Mouse (Mus musculus) forebrain, embryonic 16.5 days (tissue): ENCODE data around the gene Cwc15. TPM values are rescaled to one million over a fixed set of nuclear protein-coding genes. Genes with fewer than 3 reads are reported as not detected.
A peak's percentile ranks its signal among the peaks of the same experiment; 100 is the strongest.
"Not testable (repeated sequence)": the region's sequence is repeated elsewhere in the genome, so short reads cannot be mapped to it uniquely, and the experiment has no call there.

ENCODE experiments used
- ATAC-seq: fragments of 200-750 bp; cut with Nextera tagmentation; 2 replicates; pipeline ENCODE4 v1.8.0; 2017; ENCODE audit warnings: mild to moderate bottlenecking, moderate library complexity
- H3K27ac ChIP-seq: fragments of 300-500 bp; sonication (generic); 2 replicates; pipeline ENCODE4 v1.5.1; 2014; ENCODE audit warnings: low read length, control low read depth
- H3K27me3 ChIP-seq: fragments of 300-500 bp; sonication (generic); replicated peaks from 2 replicates; pipeline ENCODE4 v1.6.1; 2014; ENCODE audit warnings: low read length; ENCODE audit not compliant: control insufficient read depth, insufficient read depth
- H3K36me3 ChIP-seq: fragments of 300-500 bp; sonication (generic); 2 replicates; pipeline ENCODE4 v1.6.1; 2014; ENCODE audit not compliant: control insufficient read depth, insufficient read depth
- H3K4me1 ChIP-seq: fragments of 300-500 bp; sonication (generic); replicated peaks from 2 replicates; pipeline ENCODE4 v1.6.1; 2014; ENCODE audit warnings: low read length; ENCODE audit not compliant: control insufficient read depth, insufficient read depth
- H3K4me2 ChIP-seq: fragments of 300-500 bp; sonication (generic); 2 replicates; pipeline ENCODE4 v1.6.1; 2014; ENCODE audit warnings: mild to moderate bottlenecking, low read length, control low read depth
- H3K4me3 ChIP-seq: fragments of 300-500 bp; sonication (generic); replicated peaks from 2 replicates; pipeline ENCODE4 v1.5.1; 2014; ENCODE audit warnings: mild to moderate bottlenecking, low read length, control low read depth
- H3K9ac ChIP-seq: fragments of 300-500 bp; sonication (generic); replicated peaks from 2 replicates; pipeline ENCODE4 v1.6.1; 2014; ENCODE audit warnings: low read depth, low read length, control low read depth
- H3K9me3 ChIP-seq: fragments of 300-500 bp; sonication (generic); 2 replicates; pipeline ENCODE4 v1.6.1; 2016; ENCODE audit warnings: low read length; ENCODE audit not compliant: control insufficient read depth
- WGBS: fragments of 180-500 bp; shearing (Covaris S2); extraction: QIAGEN DNeasy Blood & Tissue Kit; methylation state at CpG from one replicate; pipeline ENCODE4 v1.1.7; 2014; 5-methylcytosine and 5-hydroxymethylcytosine counted together
- polyA plus RNA-seq: library from polyadenylated mRNA; unstranded; fragments of >200 nt; fragmentation: Nextera tagmentation; extraction: Ambion mirVana; gene quantifications from 2 replicates; pipeline ENCODE4 v1.2.1, GENCODE M21; 2015

Gene Cwc15
- polyA plus RNA-seq = 159 TPM in 2 replicates

GRCm38 (mm10) chr9:14500023-14500915, at the start of gene Cwc15, which contains the start of gene Kdm4d:
Gene Cwc15 (plus strand): TSS chr9:14500617.
Gene Kdm4d (minus strand): TSS chr9:14500482.
- Histone ChIP-seq H3K27me3 (no peaks in the 10 kb centered on the region), H3K4me3 (peak within 1 kb of the TSS; percentile 85), H3K36me3 (peaks cover 20% of the 10 kb centered on the region), H3K4me2 (peak within 1 kb of the TSS; percentile 91), H3K9ac (peak within 1 kb of the TSS; percentile 80), H3K9me3 (no peaks in the 10 kb centered on the region), H3K4me1 (peaks cover 13% of the 10 kb centered on the region), H3K27ac (peak within 1 kb of the TSS; percentile 69)
- peak; percentile 99 for ATAC-seq
- WGBS = under 1% methylated on average over 59 of the region's 59 CpGs

DNA sequence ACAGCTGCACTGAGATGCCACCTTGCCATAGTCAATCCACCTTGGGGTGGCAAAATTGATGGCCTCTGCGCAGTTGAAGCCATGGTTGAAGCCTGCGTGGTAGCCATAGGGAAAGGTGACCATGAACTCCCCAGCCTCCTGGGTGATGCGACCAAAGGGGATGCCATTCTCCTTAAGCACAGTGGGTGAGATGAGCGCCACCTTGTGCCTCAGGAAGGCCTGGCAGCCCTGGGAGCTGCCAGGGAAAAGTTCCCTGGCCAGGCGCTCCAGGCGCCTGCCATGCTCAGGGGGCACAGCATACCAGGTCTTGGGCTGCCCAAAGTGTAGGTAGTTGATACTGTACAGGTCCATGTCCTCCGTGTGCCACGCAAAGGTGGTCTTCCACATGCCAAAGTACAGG, 49.3 kb upstream of the Cwc15 start:
- not testable (repeated sequence) for H3K36me3 ChIP-seq, H3K9me3 ChIP-seq, ATAC-seq, H3K27me3 ChIP-seq, H3K9ac ChIP-seq, H3K27ac ChIP-seq, H3K4me1 ChIP-seq, H3K4me3 ChIP-seq, H3K4me2 ChIP-seq
- 54% methylated on average over 6 of the region's 8 CpGs for WGBS

- Histone ChIP-seq H3K9me3 (no peaks in the 10 kb centered on the region), H3K4me3 (no peak overlapping the region), H3K27ac (no peak overlapping the region), H3K4me2 (no peak overlapping the region), H3K9ac (no peak overlapping the region), H3K4me1 (no peaks in the 10 kb centered on the region), H3K27me3 (no peaks in the 10 kb centered on the region), H3K36me3 (no peaks in the 10 kb centered on the region)
- no peak for ATAC-seq
- WGBS = 90% methylated on average over 3 of the region's 3 CpGs
Observed at GRCm38 (mm10) chr9:14456320-14456719, 44.1 kb upstream of the Cwc15 start.

DNA sequence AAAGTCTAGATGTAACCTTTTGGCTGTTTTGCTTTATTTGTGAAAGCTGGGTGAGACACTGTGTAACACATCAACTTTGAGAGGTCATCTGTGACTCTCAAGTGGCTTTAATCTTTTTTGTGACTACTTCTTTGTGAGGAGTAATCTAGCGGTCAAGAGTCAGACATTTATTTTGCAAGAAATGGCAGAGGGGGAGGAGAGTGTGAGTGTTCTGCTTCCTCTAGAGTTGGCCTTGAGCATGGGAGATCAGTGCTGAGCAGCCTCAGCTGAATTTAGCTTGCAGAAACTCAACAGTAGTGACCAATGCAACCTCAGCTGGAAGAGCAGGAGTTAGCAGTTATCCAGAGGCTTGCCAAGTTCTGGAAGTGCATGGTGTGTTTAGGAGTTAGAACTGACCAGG, 37.9 kb upstream of the Cwc15 start:
- WGBS = 92% methylated on average over 1 of the region's 1 CpGs

GRCm38 (mm10) chr9:14463668-14464067, 36.7 kb upstream of the Cwc15 start:
- H3K36me3 ChIP-seq, H3K27ac ChIP-seq, ATAC-seq, H3K9ac ChIP-seq, H3K4me1 ChIP-seq, H3K9me3 ChIP-seq, H3K4me3 ChIP-seq, H3K4me2 ChIP-seq, H3K27me3 ChIP-seq: not testable (repeated sequence)
- 81% methylated on average over 11 of the region's 12 CpGs for WGBS

More for the DNA sequence above, 37.9 kb upstream of the Cwc15 start:
- H3K4me3 ChIP-seq, H3K4me1 ChIP-seq, H3K27ac ChIP-seq, H3K4me2 ChIP-seq, H3K9ac ChIP-seq, H3K27me3 ChIP-seq, ATAC-seq, H3K9me3 ChIP-seq, H3K36me3 ChIP-seq: not testable (repeated sequence)

DNA sequence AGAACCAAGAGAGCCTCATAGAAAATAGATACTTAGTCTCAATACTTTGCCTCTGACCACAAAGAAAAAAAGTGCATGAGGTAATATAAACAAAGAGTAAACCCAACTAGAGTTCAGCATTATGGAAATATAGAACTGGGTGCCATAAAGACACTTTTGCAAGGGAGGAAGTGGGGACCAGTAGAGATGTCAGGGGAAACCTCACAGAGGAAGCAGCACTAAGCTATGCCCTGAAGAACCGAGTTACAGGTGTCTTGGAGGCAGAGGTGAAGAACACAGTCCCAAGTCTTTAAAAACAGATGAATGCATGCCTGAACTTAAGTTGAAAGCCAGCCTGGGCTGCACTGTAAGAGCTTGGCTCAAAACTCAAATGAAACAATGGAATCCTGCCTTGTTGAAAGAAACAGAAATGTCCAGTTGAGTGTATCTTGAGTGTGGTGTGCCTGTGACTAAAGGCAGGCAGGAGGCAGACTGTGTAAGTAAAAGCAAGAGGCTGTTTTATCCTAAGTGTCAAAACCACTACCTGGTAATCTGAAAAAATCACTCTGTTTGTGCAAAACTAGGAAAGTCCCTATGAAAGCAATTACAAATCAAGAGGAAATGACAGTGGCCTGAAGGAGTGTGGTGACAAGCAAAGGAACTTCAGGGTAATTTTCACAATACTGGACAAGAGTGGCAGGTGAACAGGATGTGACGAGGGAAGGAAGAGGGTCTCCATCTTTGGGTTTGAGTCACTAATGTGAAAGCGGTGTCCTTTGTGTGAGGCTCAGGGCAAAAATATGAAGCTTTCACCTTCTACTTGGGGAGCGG, 1.3 kb upstream of the Cwc15 start:
- Histone ChIP-seq H3K4me1 (peaks cover 13% of the 10 kb centered on the region), H3K27me3 (no peaks in the 10 kb centered on the region), H3K4me2 (peak overlapping the region; percentile 83), H3K9ac (no peak overlapping the region; the same call in 1 of the 2 replicates), H3K27ac (no peak overlapping the region), H3K36me3 (peaks cover 12% of the 10 kb centered on the region), H3K4me3 (peak overlapping the region; percentile 85), H3K9me3 (no peaks in the 10 kb centered on the region)
- no peak for ATAC-seq
- 84% methylated on average over 4 of the region's 4 CpGs for WGBS

- peak overlapping the region; percentile 91 for H3K4me2 ChIP-seq
- no peaks in the 10 kb centered on the region for H3K9me3 ChIP-seq
- peaks cover 13% of the 10 kb centered on the region for H3K4me1 ChIP-seq
- peaks cover 24% of the 10 kb centered on the region for H3K36me3 ChIP-seq
- 4% methylated on average over 10 of the region's 10 CpGs for WGBS
- H3K4me3 ChIP-seq = peak overlapping the region; percentile 85
- no peak for ATAC-seq
- peak overlapping the region; percentile 80 for H3K9ac ChIP-seq
- H3K27me3 ChIP-seq = no peaks in the 10 kb centered on the region
- peak overlapping the region; percentile 69; the same call in 1 of the 2 replicates for H3K27ac ChIP-seq
Observed at GRCm38 (mm10) chr9:14500916-14501424, 553 bp downstream of the Cwc15 start.

GRCm38 (mm10) chr9:14512633-14513445, 12.4 kb downstream of the Cwc15 start:
- Histone ChIP-seq H3K9ac (no peak overlapping the region), H3K27me3 (no peaks in the 10 kb centered on the region), H3K4me3 (no peak overlapping the region), H3K4me2 (no peak overlapping the region), H3K9me3 (no peaks in the 10 kb centered on the region), H3K4me1 (no peaks in the 10 kb centered on the region), H3K27ac (no peak overlapping the region), H3K36me3 (peaks cover 26% of the 10 kb centered on the region)
- peak; percentile 73 for ATAC-seq
- 79% methylated on average over 9 of the region's 9 CpGs for WGBS
